Mouse (Mus musculus) myocyte (in vitro differentiated cells): ENCODE measurements around the gene Ncs1. TPM values are rescaled to one million over a fixed set of nuclear protein-coding genes. Genes with fewer than 3 reads are reported as not detected.

Experiments used
- H3K27me3 ChIP-seq: one replicate; pipeline ENCODE4 v1.6.1; 2011; ENCODE audit not compliant: control insufficient read depth, insufficient read depth, insufficient read length
- H3K36me3 ChIP-seq: one replicate; pipeline ENCODE4 v1.6.1; 2011; ENCODE audit not compliant: control insufficient read depth, insufficient read depth
- H3K4me2 ChIP-seq: one replicate; pipeline ENCODE4 v1.6.1; 2011; ENCODE audit warnings: low read depth, control low read depth
- H3K4me3 ChIP-seq: one replicate; pipeline ENCODE4 v1.5.1; 2011; ENCODE audit warnings: mild to moderate bottlenecking, control low read depth, moderate library complexity
- H3K79me2 ChIP-seq: one replicate; pipeline ENCODE4 v1.6.1; 2011; ENCODE audit not compliant: control insufficient read depth, insufficient read depth
- H3ac ChIP-seq: one replicate; pipeline ENCODE4 v1.6.1; 2011; ENCODE audit not compliant: control insufficient read depth, insufficient read length
- CEBPB ChIP-seq: IDR thresholded peaks from 2 replicates; pipeline ENCODE4 v1.6.1; 2011; ENCODE audit warnings: mild to moderate bottlenecking, moderate library complexity; ENCODE audit not compliant: poor library complexity, insufficient read depth, severe bottlenecking
- E2F4 ChIP-seq: IDR thresholded peaks from one replicate; pipeline ENCODE4 v1.6.1; 2011; ENCODE audit warnings: mild to moderate bottlenecking, control low read depth, moderate library complexity; ENCODE audit not compliant: insufficient read depth
- MAX ChIP-seq: IDR thresholded peaks from one replicate; pipeline ENCODE4 v1.6.1; 2011; ENCODE audit warnings: low read depth, mild to moderate bottlenecking, control low read depth
- MYOD1 ChIP-seq, 3 experiments: IDR thresholded peaks; one replicate each; pipeline ENCODE4 v1.6.1; 2011; ENCODE audit warnings: control low read depth in 2 of 3, low read depth in 2 of 3, mild to moderate bottlenecking in 2 of 3, moderate library complexity in 1 of 3; ENCODE audit not compliant: insufficient read length in 2 of 3, control insufficient read depth in 1 of 3
- MYOG ChIP-seq, 3 experiments: IDR thresholded peaks; one replicate each; pipeline ENCODE4 v1.6.1; 2011; ENCODE audit warnings: control low read depth in 2 of 3, low read depth in 2 of 3, mild to moderate bottlenecking in 2 of 3; ENCODE audit not compliant: insufficient read length in 2 of 3, control insufficient read depth in 1 of 3, insufficient read depth in 1 of 3
- POLR2A ChIP-seq: IDR thresholded peaks from one replicate; pipeline ENCODE4 v1.6.1; 2011; ENCODE audit warnings: low read depth, mild to moderate bottlenecking, control low read depth, moderate library complexity; ENCODE audit not compliant: insufficient read length
- POLR2AphosphoS2 ChIP-seq: IDR thresholded peaks from one replicate; pipeline ENCODE4 v1.6.1; 2011; ENCODE audit warnings: low read depth, control low read depth; ENCODE audit not compliant: insufficient read length
- REST ChIP-seq: IDR thresholded peaks from one replicate; pipeline ENCODE4 v1.6.1; 2011; ENCODE audit warnings: mild to moderate bottlenecking, control low read depth, moderate library complexity; ENCODE audit not compliant: insufficient read depth, insufficient read length
- SRF ChIP-seq: IDR thresholded peaks from one replicate; pipeline ENCODE4 v1.6.1; 2011; ENCODE audit warnings: low read depth; ENCODE audit not compliant: control insufficient read depth, insufficient read length
- TCF12 ChIP-seq: IDR thresholded peaks from one replicate; pipeline ENCODE4 v1.6.1; 2011; ENCODE audit warnings: mild to moderate bottlenecking, control low read depth; ENCODE audit not compliant: poor library complexity, insufficient read depth, severe bottlenecking
- TCF3 ChIP-seq: IDR thresholded peaks from one replicate; pipeline ENCODE4 v1.6.1; 2011; ENCODE audit warnings: low read depth, control low read depth; ENCODE audit not compliant: insufficient read length
- USF1 ChIP-seq: IDR thresholded peaks from one replicate; pipeline ENCODE4 v1.6.1; 2011; ENCODE audit warnings: low read depth, mild to moderate bottlenecking, control low read depth, moderate library complexity
- polyA plus RNA-seq: library from polyadenylated mRNA; unstranded; fragments of >200 nt; fragmentation: generic; extraction: Trizol; gene quantifications from one replicate; pipeline ENCODE4 v1.2.1, GENCODE M21; 2012; ENCODE audit warnings: missing spikeins

The Ncs1 gene
- polyA plus RNA-seq, 1 experiment = 36.1 TPM

DNA sequence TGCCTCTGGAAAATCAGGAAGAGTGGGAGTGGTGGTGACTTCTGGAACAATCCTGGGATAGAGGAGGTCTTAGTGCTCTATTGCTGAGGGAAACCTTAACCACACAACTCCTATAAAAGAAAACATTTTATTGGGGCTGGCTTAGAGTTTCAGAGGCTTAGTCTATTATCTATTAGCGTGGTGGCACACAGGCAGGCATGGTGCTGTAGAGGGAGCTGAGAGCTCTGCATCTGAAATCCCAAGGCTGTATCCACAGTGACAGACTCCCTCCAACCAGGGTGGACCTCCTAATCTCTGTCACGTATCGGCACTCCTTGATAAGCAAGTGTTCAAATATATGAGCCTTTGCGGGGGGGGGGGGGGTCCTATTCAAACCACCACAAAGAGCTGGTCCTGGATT lies 53.2 kb downstream of the Ncs1 start:
- H3K27me3 ChIP-seq = no peaks in the 10 kb centered on the region
- peak overlapping the region; percentile 89 for H3K4me2 ChIP-seq
- H3K4me3 ChIP-seq = peak overlapping the region; percentile 17
- H3K36me3 ChIP-seq = no peaks in the 10 kb centered on the region
- no peaks in the 10 kb centered on the region for H3K79me2 ChIP-seq
- H3ac ChIP-seq = no peak overlapping the region
- no peak for TF ChIP-seq POLR2AphosphoS2
- no peak for TF ChIP-seq CEBPB
- TF ChIP-seq TCF3 = no peak
- TF ChIP-seq TCF12 = no peak
- no peak for TF ChIP-seq REST
- TF ChIP-seq MYOD1 (IDR thresholded peaks at IDR 0.05; ENCODE audit: control insufficient read depth in 1 of 3, insufficient read length in 2 of 3, low read depth in 2 of 3) = no peak
- TF ChIP-seq MAX = no peak
- TF ChIP-seq SRF = no peak
- no peak for TF ChIP-seq E2F4

DNA sequence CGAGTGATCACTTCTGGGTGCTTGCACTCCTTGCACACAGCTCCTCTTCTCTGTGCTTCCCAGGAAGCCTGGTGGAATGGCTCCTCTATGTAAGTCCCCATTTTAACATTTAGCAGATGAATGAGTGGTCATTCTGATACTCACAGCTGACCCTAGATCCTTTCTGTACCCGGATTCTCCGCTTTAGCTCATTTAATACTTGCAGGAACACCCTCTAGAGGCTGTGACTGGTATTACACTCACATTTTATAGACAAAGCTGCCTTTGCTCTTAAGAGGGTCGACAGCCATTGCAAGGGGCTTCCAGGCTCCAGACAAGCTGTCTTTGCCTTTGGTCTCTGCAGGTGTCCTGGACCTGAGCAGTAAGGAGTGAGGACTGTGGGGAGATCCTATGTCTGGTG lies 53.6 kb downstream of the Ncs1 start:
- Histone ChIP-seq H3K36me3 (no peaks in the 10 kb centered on the region), H3K4me3 (no peak overlapping the region), H3ac (no peak overlapping the region), H3K4me2 (peak overlapping the region; percentile 89), H3K79me2 (no peaks in the 10 kb centered on the region), H3K27me3 (no peaks in the 10 kb centered on the region)
- no peak for TF ChIP-seq USF1
- no peak for TF ChIP-seq POLR2A
- TF ChIP-seq MYOG (IDR thresholded peaks at IDR 0.05; ENCODE audit: control insufficient read depth in 1 of 3, insufficient read depth in 1 of 3, insufficient read length in 2 of 3, low read depth in 2 of 3) = no peak
- TF ChIP-seq POLR2AphosphoS2 = no peak
- TF ChIP-seq REST = no peak
- TF ChIP-seq CEBPB = no peak
- TF ChIP-seq E2F4 = no peak
- TF ChIP-seq MYOD1 (IDR thresholded peaks at IDR 0.05; ENCODE audit: control insufficient read depth in 1 of 3, insufficient read length in 2 of 3, low read depth in 2 of 3) = no peak

DNA sequence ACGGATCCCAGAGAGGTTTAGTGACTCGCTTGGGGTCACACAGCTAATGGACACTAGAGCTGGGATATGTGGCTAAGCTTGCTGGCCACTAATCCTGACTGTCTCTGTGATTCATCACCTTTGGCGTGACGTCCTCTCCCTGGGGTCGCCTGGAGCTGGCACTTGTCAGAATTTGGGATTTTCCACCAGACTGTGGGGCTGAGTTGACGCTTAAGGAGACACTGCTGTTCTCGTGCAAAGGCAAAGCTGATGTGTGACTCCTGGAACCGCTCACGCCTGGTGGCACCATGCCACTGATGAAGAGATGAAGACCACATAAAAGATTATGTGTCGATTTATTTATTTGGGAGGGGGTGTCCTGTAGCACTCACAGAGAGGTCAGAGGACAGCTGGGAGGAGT lies 54.4 kb downstream of the Ncs1 start:
- Histone ChIP-seq H3K4me2 (no peak overlapping the region), H3ac (no peak overlapping the region), H3K79me2 (no peaks in the 10 kb centered on the region), H3K4me3 (no peak overlapping the region), H3K36me3 (no peaks in the 10 kb centered on the region), H3K27me3 (no peaks in the 10 kb centered on the region)
- TF ChIP-seq USF1 = no peak
- TF ChIP-seq TCF12 = no peak
- no peak for TF ChIP-seq MYOG (IDR thresholded peaks at IDR 0.05; ENCODE audit: control insufficient read depth in 1 of 3, insufficient read depth in 1 of 3, insufficient read length in 2 of 3, low read depth in 2 of 3)
- no peak for TF ChIP-seq E2F4
- TF ChIP-seq REST = no peak
- TF ChIP-seq MAX = no peak
- no peak for TF ChIP-seq TCF3
- no peak for TF ChIP-seq CEBPB

- Histone ChIP-seq H3ac (no peak overlapping the region), H3K79me2 (no peaks in the 10 kb centered on the region), H3K36me3 (no peaks in the 10 kb centered on the region), H3K4me3 (no peak overlapping the region), H3K27me3 (no peaks in the 10 kb centered on the region), H3K4me2 (no peak overlapping the region)
- TF ChIP-seq CEBPB (no peak), SRF (no peak), E2F4 (no peak), MYOD1 (IDR thresholded peaks at IDR 0.05; ENCODE audit: control insufficient read depth in 1 of 3, insufficient read length in 2 of 3, low read depth in 2 of 3) (no peak), TCF12 (no peak), TCF3 (no peak), USF1 (no peak), MYOG (IDR thresholded peaks at IDR 0.05; ENCODE audit: control insufficient read depth in 1 of 3, insufficient read depth in 1 of 3, insufficient read length in 2 of 3, low read depth in 2 of 3) (no peak), MAX (no peak), POLR2A (no peak), REST (no peak), POLR2AphosphoS2 (no peak)
These were observed 57.6 kb downstream of the Ncs1 start for GRCm38 (mm10) chr2:31303177-31303576.

GRCm38 (mm10) chr2:31304191-31304590 lies 58.6 kb downstream of the Ncs1 start:
- no peaks in the 10 kb centered on the region for H3K36me3 ChIP-seq
- H3ac ChIP-seq = no peak overlapping the region
- H3K4me3 ChIP-seq = no peak overlapping the region
- H3K79me2 ChIP-seq = no peaks in the 10 kb centered on the region
- no peak overlapping the region for H3K4me2 ChIP-seq
- peaks cover 4% of the 10 kb centered on the region for H3K27me3 ChIP-seq
- TF ChIP-seq TCF12 (no peak), E2F4 (no peak), TCF3 (no peak), MYOD1 (IDR thresholded peaks at IDR 0.05; ENCODE audit: control insufficient read depth in 1 of 3, insufficient read length in 2 of 3, low read depth in 2 of 3) (no peak), POLR2A (no peak), SRF (no peak), MYOG (IDR thresholded peaks at IDR 0.05; ENCODE audit: control insufficient read depth in 1 of 3, insufficient read depth in 1 of 3, insufficient read length in 2 of 3, low read depth in 2 of 3) (no peak), REST (no peak), USF1 (no peak), POLR2AphosphoS2 (no peak), MAX (no peak), CEBPB (no peak)
